Mouse (Mus musculus) forebrain, embryonic 10.5 days (tissue): ENCODE measurements around the gene Muc4. TPM values are rescaled to one million over a fixed set of nuclear protein-coding genes. Genes with fewer than 3 reads are reported as not detected.

Experiments used
- DNase-seq: peaks from one replicate; pipeline ENCODE4 v3.0.0-alpha.2; 2017; ENCODE audit warnings: low spot score; ENCODE audit errors: extremely low spot score
- H3K27ac ChIP-seq: fragments of 300-500 bp; sonication (generic); 2 replicates; pipeline ENCODE4 v1.5.1; 2016; ENCODE audit warnings: mild to moderate bottlenecking
- H3K27me3 ChIP-seq: fragments of 300-500 bp; sonication (generic); 2 replicates; pipeline ENCODE4 v1.6.1; 2016; ENCODE audit warnings: mild to moderate bottlenecking; ENCODE audit not compliant: poor library complexity, severe bottlenecking
- H3K36me3 ChIP-seq: fragments of 300-500 bp; sonication (generic); replicated peaks from 2 replicates; pipeline ENCODE4 v1.6.1; 2016; ENCODE audit warnings: mild to moderate bottlenecking, moderate library complexity
- H3K4me1 ChIP-seq: fragments of 300-500 bp; sonication (generic); 2 replicates; pipeline ENCODE4 v1.6.1; 2016
- H3K4me3 ChIP-seq: fragments of 300-500 bp; sonication (generic); 2 replicates; pipeline ENCODE4 v1.5.1; 2016; ENCODE audit warnings: mild to moderate bottlenecking, moderate library complexity
- H3K9me3 ChIP-seq: fragments of 300-500 bp; sonication (generic); 2 replicates; pipeline ENCODE4 v1.6.1; 2016; ENCODE audit warnings: mild to moderate bottlenecking, moderate library complexity
- WGBS: fragments of 180-500 bp; shearing (Covaris S2); methylation state at CpG from one replicate; pipeline ENCODE4 v1.1.7; 2016; 5-methylcytosine and 5-hydroxymethylcytosine counted together
- polyA plus RNA-seq: library from polyadenylated mRNA; unstranded; fragments of >200 nt; fragmentation: Nextera tagmentation; extraction: Ambion mirVana; gene quantifications from 2 replicates; pipeline ENCODE4 v1.2.1, GENCODE M21; 2016

Muc4 gene
- polyA plus RNA-seq, 1 experiment from 2014 or later, result 0.15 TPM

- Histone ChIP-seq H3K4me3 (no peak overlapping the region), H3K4me1 (peaks cover 28% of the 10 kb centered on the region), H3K27ac (0 out of 2 replicates have a peak overlapping the region, but pooled peaks have one; percentile 11), H3K27me3 (no peaks in the 10 kb centered on the region), H3K36me3 (no peaks in the 10 kb centered on the region), H3K9me3 (peaks cover 4% of the 10 kb centered on the region; the same call in 1 of the 2 replicates)
- WGBS, result 89% methylated on average over 10 of the region's 10 CpGs
- DNase-seq, result no peak
These were observed 27.1 kb upstream of the Muc4 start for GRCm38 (mm10) chr16:32708457-32709033.

GRCm38 (mm10) chr16:32709116-32709515 is 26.6 kb upstream of the Muc4 start:
- DNase-seq, result no peak
- H3K4me1 ChIP-seq, result peaks cover 25% of the 10 kb centered on the region
- peaks cover 4% of the 10 kb centered on the region; the same call in 1 of the 2 replicates for H3K9me3 ChIP-seq
- H3K27me3 ChIP-seq, result no peaks in the 10 kb centered on the region
- no peaks in the 10 kb centered on the region for H3K36me3 ChIP-seq
- no peak overlapping the region for H3K4me3 ChIP-seq
- 0 out of 2 replicates have a peak overlapping the region, but pooled peaks have one; percentile 11 for H3K27ac ChIP-seq
- WGBS, result 91% methylated on average over 8 of the region's 8 CpGs

GRCm38 (mm10) chr16:32710426-32711070 is 25.1 kb upstream of the Muc4 start:
- Histone ChIP-seq H3K4me3 (no peak overlapping the region), H3K9me3 (peaks cover 3% of the 10 kb centered on the region; the same call in 1 of the 2 replicates), H3K27ac (no peak overlapping the region), H3K27me3 (no peaks in the 10 kb centered on the region), H3K36me3 (no peaks in the 10 kb centered on the region), H3K4me1 (peaks cover 32% of the 10 kb centered on the region)
- no peak for DNase-seq
- 82% methylated on average over 14 of the region's 14 CpGs for WGBS

GRCm38 (mm10) chr16:32712202-32712601 is 23.5 kb upstream of the Muc4 start:
- no peak overlapping the region for H3K4me3 ChIP-seq
- H3K36me3 ChIP-seq, result no peaks in the 10 kb centered on the region
- peaks cover 3% of the 10 kb centered on the region; the same call in 1 of the 2 replicates for H3K27me3 ChIP-seq
- DNase-seq, result no peak
- peaks cover 30% of the 10 kb centered on the region for H3K4me1 ChIP-seq
- no peak overlapping the region for H3K27ac ChIP-seq
- 86% methylated on average over 11 of the region's 11 CpGs for WGBS
- H3K9me3 ChIP-seq, result no peaks in the 10 kb centered on the region

GRCm38 (mm10) chr16:32713556-32713955 is 22.1 kb upstream of the Muc4 start:
- Histone ChIP-seq H3K27ac (no peak overlapping the region), H3K27me3 (peaks cover 3% of the 10 kb centered on the region; the same call in 1 of the 2 replicates), H3K4me1 (peaks cover 18% of the 10 kb centered on the region; the same call in 1 of the 2 replicates), H3K9me3 (no peaks in the 10 kb centered on the region), H3K36me3 (no peaks in the 10 kb centered on the region), H3K4me3 (no peak overlapping the region)
- 78% methylated on average over 6 of the region's 6 CpGs for WGBS
- DNase-seq, result no peak

GRCm38 (mm10) chr16:32715364-32715763 is 20.3 kb upstream of the Muc4 start:
- Histone ChIP-seq H3K27ac (no peak overlapping the region), H3K27me3 (peaks cover 3% of the 10 kb centered on the region; the same call in 1 of the 2 replicates), H3K4me1 (peaks cover 13% of the 10 kb centered on the region; the same call in 1 of the 2 replicates), H3K4me3 (no peak overlapping the region), H3K36me3 (no peaks in the 10 kb centered on the region), H3K9me3 (no peaks in the 10 kb centered on the region)
- 27% methylated on average over 13 of the region's 13 CpGs for WGBS
- DNase-seq, result no peak

- Histone ChIP-seq H3K27me3 (no peaks in the 10 kb centered on the region), H3K36me3 (no peaks in the 10 kb centered on the region), H3K4me3 (no peak overlapping the region), H3K9me3 (no peaks in the 10 kb centered on the region), H3K4me1 (no peaks in the 10 kb centered on the region), H3K27ac (no peak overlapping the region)
- DNase-seq, result no peak
- 84% methylated on average over 7 of the region's 7 CpGs for WGBS
These were observed 12.5 kb upstream of the Muc4 start for GRCm38 (mm10) chr16:32723163-32723562.

- DNase-seq, result no peak
- 90% methylated on average over 4 of the region's 4 CpGs for WGBS
These were observed 11.9 kb upstream of the Muc4 start for GRCm38 (mm10) chr16:32723767-32724166.

GRCm38 (mm10) chr16:32724259-32724658 is 11.4 kb upstream of the Muc4 start:
- H3K9me3 ChIP-seq, result no peaks in the 10 kb centered on the region
- DNase-seq, result no peak
- no peak overlapping the region for H3K4me3 ChIP-seq
- no peaks in the 10 kb centered on the region for H3K27me3 ChIP-seq
- H3K27ac ChIP-seq, result no peak overlapping the region
- H3K36me3 ChIP-seq, result no peaks in the 10 kb centered on the region
- H3K4me1 ChIP-seq, result no peaks in the 10 kb centered on the region
- WGBS, result 91% methylated on average over 2 of the region's 2 CpGs

More at GRCm38 (mm10) chr16:32723767-32724166, 11.9 kb upstream of the Muc4 start:
- H3K4me3 ChIP-seq, result no peak overlapping the region
- no peaks in the 10 kb centered on the region for H3K9me3 ChIP-seq
- no peaks in the 10 kb centered on the region for H3K4me1 ChIP-seq
- no peak overlapping the region for H3K27ac ChIP-seq
- H3K27me3 ChIP-seq, result no peaks in the 10 kb centered on the region
- no peaks in the 10 kb centered on the region for H3K36me3 ChIP-seq

- no peak overlapping the region for H3K27ac ChIP-seq
- DNase-seq, result no peak
- no peaks in the 10 kb centered on the region for H3K4me1 ChIP-seq
- H3K36me3 ChIP-seq, result no peaks in the 10 kb centered on the region
- H3K4me3 ChIP-seq, result no peak overlapping the region
- H3K27me3 ChIP-seq, result no peaks in the 10 kb centered on the region
- no peaks in the 10 kb centered on the region for H3K9me3 ChIP-seq
These were observed 9.2 kb upstream of the Muc4 start for GRCm38 (mm10) chr16:32726501-32726900.

GRCm38 (mm10) chr16:32728240-32728639 is 7.4 kb upstream of the Muc4 start:
- DNase-seq, result no peak
- Histone ChIP-seq H3K4me3 (no peak overlapping the region), H3K36me3 (no peaks in the 10 kb centered on the region), H3K4me1 (no peaks in the 10 kb centered on the region), H3K27ac (no peak overlapping the region), H3K9me3 (no peaks in the 10 kb centered on the region), H3K27me3 (no peaks in the 10 kb centered on the region)

- no peaks in the 10 kb centered on the region for H3K36me3 ChIP-seq
- H3K4me3 ChIP-seq, result no peak overlapping the region
- WGBS, result 91% methylated on average over 1 of the region's 1 CpGs
- DNase-seq, result no peak
- no peaks in the 10 kb centered on the region for H3K27me3 ChIP-seq
- H3K9me3 ChIP-seq, result no peaks in the 10 kb centered on the region
- H3K27ac ChIP-seq, result no peak overlapping the region
- H3K4me1 ChIP-seq, result no peaks in the 10 kb centered on the region
These were observed 7.0 kb upstream of the Muc4 start for GRCm38 (mm10) chr16:32728730-32729129.

GRCm38 (mm10) chr16:32733213-32733612 is 2.5 kb upstream of the Muc4 start:
- no peaks in the 10 kb centered on the region for H3K9me3 ChIP-seq
- no peak for DNase-seq

More at GRCm38 (mm10) chr16:32733213-32733612, 2.5 kb upstream of the Muc4 start:
- H3K27ac ChIP-seq, result no peak overlapping the region
- H3K4me3 ChIP-seq, result no peak overlapping the region
- no peaks in the 10 kb centered on the region for H3K36me3 ChIP-seq
- peaks cover 6% of the 10 kb centered on the region for H3K4me1 ChIP-seq
- 89% methylated on average over 3 of the region's 3 CpGs for WGBS
- no peaks in the 10 kb centered on the region for H3K27me3 ChIP-seq
